Mouse (Mus musculus) forebrain, embryonic 14.5 days (tissue): ENCODE measurements around the gene Nos3. TPM values are rescaled to one million over a fixed set of nuclear protein-coding genes. Genes with fewer than 3 reads are reported as not detected.

Source experiments
- ATAC-seq: fragments of 200-750 bp; cut with Nextera tagmentation; 2 replicates; pipeline ENCODE4 v1.8.0; 2017; ENCODE audit warnings: mild to moderate bottlenecking, moderate library complexity
- DNase-seq: peaks from one replicate; pipeline ENCODE4 v3.0.0-alpha.2; 2015; ENCODE audit warnings: low spot score
- H3K27ac ChIP-seq: fragments of 300-500 bp; sonication (generic); 2 replicates; pipeline ENCODE4 v1.5.1; 2014; ENCODE audit warnings: low read depth, mild to moderate bottlenecking, control low read depth, low read length, moderate library complexity
- H3K27me3 ChIP-seq: fragments of 300-500 bp; sonication (generic); replicated peaks from 2 replicates; pipeline ENCODE4 v1.6.1; 2014; ENCODE audit warnings: low read length, control low read depth, mixed read lengths; ENCODE audit not compliant: control insufficient read depth, insufficient read depth
- H3K36me3 ChIP-seq: fragments of 300-500 bp; sonication (generic); 2 replicates; pipeline ENCODE4 v1.6.1; 2014; ENCODE audit warnings: low read length, control low read depth; ENCODE audit not compliant: control insufficient read depth, insufficient read depth
- H3K4me1 ChIP-seq: fragments of 300-500 bp; sonication (generic); 2 replicates; pipeline ENCODE4 v1.6.1; 2014; ENCODE audit warnings: antibody characterized with exemption, low read length, control low read depth; ENCODE audit not compliant: control insufficient read depth, insufficient read depth
- H3K4me2 ChIP-seq: fragments of 300-500 bp; sonication (generic); 2 replicates; pipeline ENCODE4 v1.6.1; 2014; ENCODE audit warnings: mild to moderate bottlenecking, control low read depth, low read length
- H3K4me3 ChIP-seq: fragments of 300-500 bp; sonication (generic); 2 replicates; pipeline ENCODE4 v1.5.1; 2014; ENCODE audit warnings: low read depth, low read length, control low read depth
- H3K9ac ChIP-seq: fragments of 300-500 bp; sonication (generic); 2 replicates; pipeline ENCODE4 v1.6.1; 2014; ENCODE audit warnings: mild to moderate bottlenecking, low read length, control low read depth, moderate library complexity
- H3K9me3 ChIP-seq: fragments of 300-500 bp; sonication (generic); replicated peaks from 2 replicates; pipeline ENCODE4 v1.6.1; 2016; ENCODE audit warnings: low read length, control low read depth, mixed read lengths; ENCODE audit not compliant: control insufficient read depth
- WGBS: fragments of 180-500 bp; shearing (Covaris S2); extraction: QIAGEN DNeasy Blood & Tissue Kit; methylation state at CpG from one replicate; pipeline ENCODE4 v1.1.7; 2014; 5-methylcytosine and 5-hydroxymethylcytosine counted together
- polyA plus RNA-seq: library from polyadenylated mRNA; unstranded; fragments of >200 nt; fragmentation: Nextera tagmentation; extraction: Ambion mirVana; gene quantifications from 2 replicates; pipeline ENCODE4 v1.2.1, GENCODE M21; 2014

Gene Nos3
- polyA plus RNA-seq, 1 experiment from 2014 or later: 4.6 TPM

GRCm38 (mm10) chr5:24357461-24357860 is 7.1 kb upstream of the Nos3 start:
- DNase-seq: peak; percentile 82
- 13% methylated on average over 7 of the region's 7 CpGs for WGBS
- Histone ChIP-seq H3K27me3 (no peaks in the 10 kb centered on the region), H3K4me1 (peaks cover 6% of the 10 kb centered on the region), H3K9me3 (no peaks in the 10 kb centered on the region), H3K36me3 (no peaks in the 10 kb centered on the region), H3K4me2 (no peak overlapping the region), H3K9ac (no peak overlapping the region), H3K27ac (no peak overlapping the region), H3K4me3 (no peak overlapping the region)
- ATAC-seq: no peak

- H3K4me1 ChIP-seq: no peaks in the 10 kb centered on the region
- no peak overlapping the region for H3K9ac ChIP-seq
- H3K4me3 ChIP-seq: no peak overlapping the region
- WGBS: 0% methylated on average over 7 of the region's 7 CpGs
- no peaks in the 10 kb centered on the region for H3K36me3 ChIP-seq
- peak; percentile 64 for ATAC-seq
- H3K4me2 ChIP-seq: no peak overlapping the region
- DNase-seq: peak; percentile 87
- no peaks in the 10 kb centered on the region for H3K9me3 ChIP-seq
- H3K27me3 ChIP-seq: no peaks in the 10 kb centered on the region
- peak overlapping the region; percentile 14; the same call in 1 of the 2 replicates for H3K27ac ChIP-seq
Observed at GRCm38 (mm10) chr5:24360792-24361454, 3.7 kb upstream of the Nos3 start.

- Histone ChIP-seq H3K4me2 (no peak overlapping the region), H3K27ac (no peak overlapping the region), H3K4me1 (no peaks in the 10 kb centered on the region), H3K4me3 (no peak overlapping the region), H3K9me3 (no peaks in the 10 kb centered on the region), H3K27me3 (no peaks in the 10 kb centered on the region), H3K36me3 (no peaks in the 10 kb centered on the region), H3K9ac (no peak overlapping the region)
- no peak for ATAC-seq
- 66% methylated on average over 2 of the region's 2 CpGs for WGBS
- DNase-seq: no peak
Observed at GRCm38 (mm10) chr5:24363467-24363866, 1.1 kb upstream of the Nos3 start.

GRCm38 (mm10) chr5:24364061-24364460 is 549 bp upstream of the Nos3 start:
- ATAC-seq: no peak
- Histone ChIP-seq H3K27ac (no peak overlapping the region), H3K4me3 (no peak overlapping the region), H3K36me3 (no peaks in the 10 kb centered on the region), H3K9me3 (no peaks in the 10 kb centered on the region), H3K27me3 (no peaks in the 10 kb centered on the region), H3K4me2 (no peak overlapping the region), H3K9ac (no peak overlapping the region), H3K4me1 (no peaks in the 10 kb centered on the region)
- no peak for DNase-seq
- WGBS: 63% methylated on average over 3 of the region's 3 CpGs

GRCm38 (mm10) chr5:24364963-24365362 is 353 bp downstream of the Nos3 start:
- Histone ChIP-seq H3K4me3 (no peak overlapping the region), H3K9ac (no peak overlapping the region), H3K36me3 (no peaks in the 10 kb centered on the region), H3K27me3 (no peaks in the 10 kb centered on the region), H3K27ac (no peak overlapping the region), H3K4me1 (no peaks in the 10 kb centered on the region), H3K4me2 (no peak overlapping the region), H3K9me3 (no peaks in the 10 kb centered on the region)
- DNase-seq: no peak
- 90% methylated on average over 10 of the region's 10 CpGs for WGBS
- no peak for ATAC-seq

GRCm38 (mm10) chr5:24365528-24365927 is 918 bp downstream of the Nos3 start:
- Histone ChIP-seq H3K4me3 (no peak overlapping the region), H3K4me2 (no peak overlapping the region), H3K9me3 (no peaks in the 10 kb centered on the region), H3K4me1 (no peaks in the 10 kb centered on the region), H3K27me3 (no peaks in the 10 kb centered on the region), H3K36me3 (no peaks in the 10 kb centered on the region), H3K27ac (no peak overlapping the region), H3K9ac (no peak overlapping the region)
- ATAC-seq (no peak), DNase-seq (no peak)
- 53% methylated on average over 5 of the region's 5 CpGs for WGBS

- H3K4me1 ChIP-seq: no peaks in the 10 kb centered on the region
- 86% methylated on average over 9 of the region's 9 CpGs for whole genome bisulfite sequencing
- no peak overlapping the region for H3K9ac ChIP-seq
- ATAC-seq (no peak), DNase-seq (no peak)
- H3K27ac ChIP-seq: no peak overlapping the region
- no peak overlapping the region for H3K4me2 ChIP-seq
- no peaks in the 10 kb centered on the region for H3K36me3 ChIP-seq
- no peak overlapping the region for H3K4me3 ChIP-seq
- H3K27me3 ChIP-seq: no peaks in the 10 kb centered on the region
- H3K9me3 ChIP-seq: no peaks in the 10 kb centered on the region
Observed at GRCm38 (mm10) chr5:24366426-24366825, 1.8 kb downstream of the Nos3 start.

GRCm38 (mm10) chr5:24369767-24370166 is 5.2 kb downstream of the Nos3 start:
- no peak for DNase-seq
- H3K27me3 ChIP-seq: no peaks in the 10 kb centered on the region
- H3K4me3 ChIP-seq: no peak overlapping the region
- 83% methylated on average over 9 of the region's 9 CpGs for WGBS
- no peak overlapping the region for H3K9ac ChIP-seq
- H3K9me3 ChIP-seq: no peaks in the 10 kb centered on the region
- H3K4me1 ChIP-seq: peaks cover 6% of the 10 kb centered on the region; the same call in 1 of the 2 replicates
- H3K27ac ChIP-seq: no peak overlapping the region
- no peaks in the 10 kb centered on the region for H3K36me3 ChIP-seq
- H3K4me2 ChIP-seq: no peak overlapping the region
- no peak for ATAC-seq

GRCm38 (mm10) chr5:24373807-24374206 is 9.2 kb downstream of the Nos3 start:
- H3K27ac ChIP-seq: no peak overlapping the region
- WGBS: 58% methylated on average over 5 of the region's 5 CpGs

More at GRCm38 (mm10) chr5:24373807-24374206, 9.2 kb downstream of the Nos3 start:
- Histone ChIP-seq H3K9me3 (no peaks in the 10 kb centered on the region), H3K9ac (no peak overlapping the region), H3K4me3 (no peak overlapping the region), H3K4me2 (no peak overlapping the region), H3K4me1 (peaks cover 6% of the 10 kb centered on the region; the same call in 1 of the 2 replicates), H3K36me3 (no peaks in the 10 kb centered on the region), H3K27me3 (no peaks in the 10 kb centered on the region)
- ATAC-seq: no peak
- DNase-seq: no peak
